Mouse (Mus musculus) 3T3-L1 (cell line): ENCODE measurements around the gene 1700014D04Rik.

Experiments
- DNase-seq: peaks from one replicate; pipeline ENCODE4 v3.0.0-alpha.2; 2015; ENCODE audit warnings: low read depth, low spot score

The 1700014D04Rik gene

GRCm38 (mm10) chr13:59746711-59747110 is at the start of gene 1700014D04Rik:
Gene 1700014D04Rik (minus strand): TSS chr13:59746752.
- no peak for DNase-seq

GRCm38 (mm10) chr13:59795807-59796465 is 49.4 kb upstream of the 1700014D04Rik start:
- no peak for DNase-seq

GRCm38 (mm10) chr13:59794786-59795185 is 48.2 kb upstream of the 1700014D04Rik start:
- no peak for DNase-seq

- DNase-seq = no peak
These were observed 35.6 kb upstream of the 1700014D04Rik start, which contains the start of gene Gm49354 for GRCm38 (mm10) chr13:59782145-59782544. Gene Gm49354 (minus strand): TSS chr13:59782245.

GRCm38 (mm10) chr13:59779744-59780264 is 33.3 kb upstream of the 1700014D04Rik start:
- DNase-seq = peak; percentile 9

GRCm38 (mm10) chr13:59779213-59779612 is 32.7 kb upstream of the 1700014D04Rik start:
- DNase-seq = peak; percentile 31

GRCm38 (mm10) chr13:59775168-59775567 is 28.6 kb upstream of the 1700014D04Rik start:
- DNase-seq = no peak

- DNase-seq = peak; percentile 46
These were observed 24.7 kb upstream of the 1700014D04Rik start for GRCm38 (mm10) chr13:59771257-59771656.

- DNase-seq = peak; percentile 16
These were observed 24.3 kb upstream of the 1700014D04Rik start for GRCm38 (mm10) chr13:59770847-59771246.

- DNase-seq = peak; percentile 83
These were observed 23.6 kb upstream of the 1700014D04Rik start for GRCm38 (mm10) chr13:59770164-59770562.

GRCm38 (mm10) chr13:59769296-59770163 is 23.0 kb upstream of the 1700014D04Rik start, which contains the start of gene Isca1:
Gene Isca1 (minus strand): TSS chr13:59769810.
- DNase-seq = peak; percentile 94

GRCm38 (mm10) chr13:59768531-59768930 is 22.0 kb upstream of the 1700014D04Rik start:
- peak; percentile 9 for DNase-seq

- no peak for DNase-seq
These were observed 20.4 kb upstream of the 1700014D04Rik start for GRCm38 (mm10) chr13:59766786-59767515.

GRCm38 (mm10) chr13:59762791-59763190 is 16.2 kb upstream of the 1700014D04Rik start:
- no peak for DNase-seq

GRCm38 (mm10) chr13:59756906-59757305 is 10.4 kb upstream of the 1700014D04Rik start:
- no peak for DNase-seq

GRCm38 (mm10) chr13:59750310-59750709 is 3.8 kb upstream of the 1700014D04Rik start:
- no peak for DNase-seq

- DNase-seq = peak; percentile 35
These were observed 388 bp downstream of the 1700014D04Rik start for GRCm38 (mm10) chr13:59746164-59746563.

- DNase-seq = peak; percentile 32
These were observed 1.1 kb downstream of the 1700014D04Rik start for GRCm38 (mm10) chr13:59745462-59745861.

- no peak for DNase-seq
These were observed 4.9 kb downstream of the 1700014D04Rik start for GRCm38 (mm10) chr13:59741697-59742096.

- no peak for DNase-seq
These were observed 5.5 kb downstream of the 1700014D04Rik start for GRCm38 (mm10) chr13:59741096-59741495.

GRCm38 (mm10) chr13:59739397-59739796 is 7.2 kb downstream of the 1700014D04Rik start:
- DNase-seq = no peak
